Mouse (Mus musculus): ENCODE measurements at regions not wholly inside any gene's neighbourhood (a gene's known extent, or its start where the extent isn't known, plus 50 kb on each side); places are given as distances from the start of the nearest gene placed in this dataset.

DNA sequence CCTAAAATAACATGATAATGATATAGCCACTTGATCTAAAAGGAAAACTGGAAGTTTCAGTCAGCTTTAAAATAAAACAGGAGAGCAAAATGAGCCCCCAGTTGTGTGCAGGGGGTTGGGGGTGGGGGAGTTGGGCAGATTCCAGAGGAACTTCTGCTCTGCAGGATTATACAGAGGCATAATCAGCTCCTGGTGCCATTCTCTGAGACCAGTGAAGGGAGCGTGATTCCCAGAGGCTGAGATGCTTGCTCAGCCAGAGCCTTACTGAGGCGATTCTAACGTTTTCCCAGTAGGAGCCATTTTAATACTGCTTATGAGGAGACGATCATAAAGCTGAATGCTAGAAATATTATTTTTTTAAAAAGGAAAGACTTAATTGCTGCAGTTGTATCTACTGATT is 200.5 kb downstream of the Hdgfl1 start:
- TF ChIP-seq CTCF (IDR thresholded peaks at IDR 0.05; ENCODE audit: low read depth, low read length) (no peak), POLR2A (IDR thresholded peaks at IDR 0.05; ENCODE audit: borderline replicate concordance, low read depth, low read length) (no peak)

Measured in bone marrow macrophage, adult 2 months (primary cell).